Mouse (Mus musculus) hindbrain, embryonic 12.5 days (tissue): ENCODE results near the gene Git1. TPM values are rescaled to one million over a fixed set of nuclear protein-coding genes. Genes with fewer than 3 reads are reported as not detected.

ENCODE experiments used
- ATAC-seq: fragments of 200-750 bp; cut with Nextera tagmentation; 2 replicates; pipeline ENCODE4 v1.8.0; 2017; ENCODE audit warnings: moderate TSS enrichment; ENCODE audit not compliant: low FRiP score
- H3K27ac ChIP-seq: fragments of 300-500 bp; sonication (generic); 2 replicates; pipeline ENCODE4 v1.5.1; 2016; ENCODE audit warnings: mild to moderate bottlenecking
- H3K27me3 ChIP-seq: fragments of 300-500 bp; sonication (generic); 2 replicates; pipeline ENCODE4 v1.6.1; 2016; ENCODE audit warnings: mild to moderate bottlenecking
- H3K36me3 ChIP-seq: fragments of 300-500 bp; sonication (generic); 2 replicates; pipeline ENCODE4 v1.6.1; 2016; ENCODE audit warnings: mild to moderate bottlenecking
- H3K4me1 ChIP-seq: fragments of 300-500 bp; sonication (generic); 2 replicates; pipeline ENCODE4 v1.6.1; 2016
- H3K4me2 ChIP-seq: fragments of 300-500 bp; sonication (generic); replicated peaks from 2 replicates; pipeline ENCODE4 v1.6.1; 2016; ENCODE audit warnings: mild to moderate bottlenecking
- H3K4me3 ChIP-seq: fragments of 300-500 bp; sonication (generic); 2 replicates; pipeline ENCODE4 v1.5.1; 2016; ENCODE audit warnings: mild to moderate bottlenecking
- H3K9ac ChIP-seq: fragments of 300-500 bp; sonication (generic); 2 replicates; pipeline ENCODE4 v1.6.1; 2016; ENCODE audit warnings: mild to moderate bottlenecking, moderate library complexity
- H3K9me3 ChIP-seq: fragments of 300-500 bp; sonication (generic); replicated peaks from 2 replicates; pipeline ENCODE4 v1.6.1; 2016; ENCODE audit warnings: mild to moderate bottlenecking
- WGBS: fragments of 180-500 bp; shearing (Covaris S2); methylation state at CpG from one replicate; pipeline ENCODE4 v1.1.7; 2016; 5-methylcytosine and 5-hydroxymethylcytosine counted together
- polyA plus RNA-seq: library from polyadenylated mRNA; unstranded; fragments of >200 nt; fragmentation: Nextera tagmentation; extraction: Ambion mirVana; gene quantifications from 2 replicates; pipeline ENCODE4 v1.2.1, GENCODE M21; 2016

Git1 gene
- 10.9 and 13.4 TPM in 2 replicates for polyA plus RNA-seq

DNA sequence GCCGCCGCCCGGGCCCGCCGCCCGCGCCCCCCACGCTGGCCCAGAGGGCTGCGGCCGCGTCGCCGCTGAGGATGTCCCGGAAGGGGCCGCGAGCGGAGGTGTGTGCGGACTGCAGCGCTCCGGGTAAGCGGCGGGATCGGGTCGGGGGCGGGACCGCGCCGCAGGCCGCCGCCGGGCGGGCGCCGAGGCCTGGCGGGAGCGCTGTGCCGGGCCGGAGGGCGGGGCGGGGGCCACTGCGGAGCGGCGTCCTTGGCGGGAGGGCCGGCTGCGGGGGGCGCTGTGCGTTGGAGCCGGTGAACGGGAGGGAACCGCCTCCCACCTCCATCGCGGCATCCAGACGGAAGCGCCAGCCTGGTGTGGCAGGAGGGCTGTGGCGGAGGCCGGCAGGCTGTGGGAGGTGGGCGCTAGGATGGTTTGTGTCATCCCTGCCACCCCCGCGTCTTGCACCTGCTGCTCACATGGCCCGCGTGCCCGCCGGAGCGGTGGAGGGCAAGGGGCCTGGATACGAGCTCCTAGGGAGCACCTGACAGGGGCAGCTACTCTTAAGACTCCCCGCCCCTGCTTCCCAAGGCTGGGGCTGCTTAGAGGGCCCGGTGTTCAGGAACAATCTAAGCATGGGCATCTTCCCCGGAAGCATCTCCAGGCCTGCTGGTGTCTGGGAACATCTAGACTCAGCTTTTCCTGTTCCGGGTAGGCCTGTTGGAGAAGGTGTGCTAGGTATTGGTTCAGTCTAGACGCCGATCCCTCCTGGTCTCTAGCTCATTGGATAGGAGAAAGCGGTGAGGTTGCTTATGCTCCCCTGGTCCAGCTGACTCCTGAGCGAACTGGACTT lies at the start of gene Git1:
Gene Git1, plus strand, starts transcription at position 51 of the 832 bp plus-strand sequence.
- 2% methylated on average over 62 of the region's 74 CpGs for WGBS

DNA sequence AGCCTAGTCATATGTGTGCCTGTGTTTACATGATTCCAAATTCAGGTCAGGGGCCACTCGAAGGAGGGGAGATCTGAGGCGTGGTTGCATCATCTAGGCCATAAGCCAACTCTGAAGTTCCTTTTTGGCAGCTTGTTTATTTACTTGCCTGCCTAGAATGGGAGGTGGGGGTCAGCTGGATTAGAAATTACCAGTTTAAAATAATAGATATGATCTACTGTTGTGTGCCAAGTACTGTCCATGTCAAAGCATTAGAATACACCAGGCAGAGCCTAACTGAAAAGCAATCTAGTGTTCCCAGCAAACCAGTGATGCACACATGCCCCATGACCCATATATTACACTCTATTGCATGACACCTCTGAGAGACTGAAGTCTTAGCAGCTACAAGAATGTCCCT lies 48.4 kb upstream of the Git1 start:
- Histone ChIP-seq H3K4me3 (no peak overlapping the region), H3K9ac (no peak overlapping the region), H3K9me3 (no peaks in the 10 kb centered on the region), H3K27ac (no peak overlapping the region), H3K27me3 (no peaks in the 10 kb centered on the region), H3K36me3 (peaks cover 28% of the 10 kb centered on the region), H3K4me1 (no peaks in the 10 kb centered on the region), H3K4me2 (no peak overlapping the region)
- 86% methylated on average over 2 of the region's 2 CpGs for WGBS
- no peak for ATAC-seq

More for the DNA sequence above, at the start of gene Git1:
- Histone ChIP-seq H3K9ac (peak within 1 kb of the TSS; percentile 97), H3K36me3 (peaks cover 3% of the 10 kb centered on the region; the same call in 1 of the 2 replicates), H3K27me3 (no peaks in the 10 kb centered on the region), H3K4me1 (peaks cover 69% of the 10 kb centered on the region), H3K27ac (peak within 1 kb of the TSS; percentile 92), H3K4me3 (peak within 1 kb of the TSS; percentile 97), H3K4me2 (peak within 1 kb of the TSS; percentile 96), H3K9me3 (no peaks in the 10 kb centered on the region)
- ATAC-seq = no peak

DNA sequence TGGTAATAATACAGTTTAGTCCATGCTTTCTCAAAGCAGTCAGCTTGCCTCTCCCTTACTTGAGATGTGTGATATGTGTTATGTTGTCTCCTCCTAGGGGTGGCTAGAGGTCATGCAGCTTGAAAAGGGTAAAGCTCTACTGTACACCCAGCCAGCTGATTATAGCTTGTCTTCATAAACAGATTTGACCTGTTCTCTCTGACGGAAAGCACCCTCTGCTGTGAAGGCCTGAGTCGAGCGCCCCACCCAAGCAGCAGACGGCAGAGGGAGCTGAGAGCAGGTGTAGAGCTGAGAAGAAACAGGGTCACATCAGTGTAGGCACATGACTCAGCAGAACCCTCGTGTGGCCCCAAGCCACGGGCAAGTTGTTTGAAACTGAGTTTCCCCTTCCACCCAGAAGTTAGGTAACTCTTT lies 46.7 kb upstream of the Git1 start:
- Histone ChIP-seq H3K9me3 (no peaks in the 10 kb centered on the region), H3K4me2 (no peak overlapping the region), H3K27me3 (no peaks in the 10 kb centered on the region), H3K4me3 (no peak overlapping the region), H3K4me1 (no peaks in the 10 kb centered on the region), H3K36me3 (peaks cover 21% of the 10 kb centered on the region), H3K9ac (no peak overlapping the region), H3K27ac (no peak overlapping the region)
- no peak for ATAC-seq
- WGBS = 64% methylated on average over 6 of the region's 6 CpGs

DNA sequence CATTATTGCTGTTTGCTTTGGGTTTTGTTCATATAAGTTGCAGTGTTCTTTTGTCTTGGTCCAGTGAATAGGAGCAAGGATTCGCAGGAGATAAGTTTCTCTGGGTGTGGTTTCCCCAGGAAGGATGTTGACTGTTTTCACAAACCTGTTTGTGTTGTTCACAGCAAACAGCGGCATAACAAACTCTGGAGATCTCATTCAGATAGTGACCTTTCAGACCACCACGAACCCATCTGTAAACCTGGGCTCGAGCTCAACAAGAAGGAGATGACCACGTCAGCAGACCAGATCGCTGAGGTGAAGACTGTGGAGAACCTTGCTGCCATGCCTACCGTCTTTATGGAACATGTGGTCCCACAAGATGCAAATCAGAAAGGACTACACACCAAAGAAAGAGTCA lies 44.1 kb upstream of the Git1 start:
- peaks cover 20% of the 10 kb centered on the region for H3K36me3 ChIP-seq
- H3K27ac ChIP-seq = no peak overlapping the region
- H3K4me3 ChIP-seq = no peak overlapping the region
- no peaks in the 10 kb centered on the region for H3K4me1 ChIP-seq
- H3K9ac ChIP-seq = no peak overlapping the region
- WGBS = 93% methylated on average over 7 of the region's 7 CpGs
- H3K4me2 ChIP-seq = no peak overlapping the region
- H3K27me3 ChIP-seq = no peaks in the 10 kb centered on the region
- no peaks in the 10 kb centered on the region for H3K9me3 ChIP-seq
- ATAC-seq = no peak

DNA sequence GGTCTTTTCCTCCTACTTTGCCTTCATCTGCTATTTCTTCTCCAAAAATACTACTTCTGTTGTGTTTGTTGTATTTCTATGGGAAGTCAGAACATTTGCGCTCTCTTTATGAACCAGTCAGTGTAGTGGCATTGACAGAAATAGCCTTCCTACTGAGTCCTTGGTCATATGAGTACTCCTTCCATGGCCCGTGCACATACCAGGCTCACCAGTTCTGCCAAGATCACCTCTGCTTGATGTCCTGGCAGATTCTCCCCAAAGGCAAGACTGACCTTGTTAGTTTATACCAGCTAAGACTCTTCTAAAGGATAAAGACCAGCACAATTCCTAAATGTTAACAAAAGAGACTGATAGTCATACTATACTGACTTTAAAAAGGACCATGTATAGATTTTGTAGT lies 41.7 kb upstream of the Git1 start:
- no peaks in the 10 kb centered on the region for H3K9me3 ChIP-seq

DNA sequence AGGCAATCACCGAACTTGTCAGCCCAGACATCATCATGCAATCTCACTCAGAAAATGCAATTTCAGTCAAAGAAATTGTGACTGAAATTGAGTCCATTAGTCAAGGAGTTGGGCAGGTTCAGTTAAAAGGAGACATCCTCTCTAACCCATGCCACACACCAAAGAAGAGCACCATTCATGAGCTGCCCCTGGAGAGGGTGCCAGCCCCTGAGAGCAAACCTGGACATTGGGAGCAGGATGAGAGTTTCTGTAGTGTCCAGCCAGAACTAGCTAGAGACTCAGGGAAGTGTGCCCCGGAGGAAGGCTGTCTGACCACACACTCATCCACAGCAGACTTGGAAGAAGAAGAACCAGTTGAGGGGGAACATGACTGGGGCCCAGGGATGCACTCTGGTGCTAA lies 40.0 kb upstream of the Git1 start:
- Histone ChIP-seq H3K4me2 (no peak overlapping the region), H3K9ac (no peak overlapping the region), H3K27ac (no peak overlapping the region), H3K36me3 (peaks cover 26% of the 10 kb centered on the region), H3K4me1 (no peaks in the 10 kb centered on the region), H3K9me3 (no peaks in the 10 kb centered on the region), H3K27me3 (no peaks in the 10 kb centered on the region), H3K4me3 (no peak overlapping the region)
- 92% methylated on average over 2 of the region's 2 CpGs for WGBS
- no peak for ATAC-seq

More for the DNA sequence above, 41.7 kb upstream of the Git1 start:
- peaks cover 26% of the 10 kb centered on the region for H3K36me3 ChIP-seq
- H3K27ac ChIP-seq = no peak overlapping the region
- no peak overlapping the region for H3K9ac ChIP-seq
- H3K4me2 ChIP-seq = no peak overlapping the region
- no peaks in the 10 kb centered on the region for H3K27me3 ChIP-seq
- WGBS = 93% methylated on average over 2 of the region's 2 CpGs
- H3K4me3 ChIP-seq = no peak overlapping the region
- ATAC-seq = no peak
- no peaks in the 10 kb centered on the region for H3K4me1 ChIP-seq

DNA sequence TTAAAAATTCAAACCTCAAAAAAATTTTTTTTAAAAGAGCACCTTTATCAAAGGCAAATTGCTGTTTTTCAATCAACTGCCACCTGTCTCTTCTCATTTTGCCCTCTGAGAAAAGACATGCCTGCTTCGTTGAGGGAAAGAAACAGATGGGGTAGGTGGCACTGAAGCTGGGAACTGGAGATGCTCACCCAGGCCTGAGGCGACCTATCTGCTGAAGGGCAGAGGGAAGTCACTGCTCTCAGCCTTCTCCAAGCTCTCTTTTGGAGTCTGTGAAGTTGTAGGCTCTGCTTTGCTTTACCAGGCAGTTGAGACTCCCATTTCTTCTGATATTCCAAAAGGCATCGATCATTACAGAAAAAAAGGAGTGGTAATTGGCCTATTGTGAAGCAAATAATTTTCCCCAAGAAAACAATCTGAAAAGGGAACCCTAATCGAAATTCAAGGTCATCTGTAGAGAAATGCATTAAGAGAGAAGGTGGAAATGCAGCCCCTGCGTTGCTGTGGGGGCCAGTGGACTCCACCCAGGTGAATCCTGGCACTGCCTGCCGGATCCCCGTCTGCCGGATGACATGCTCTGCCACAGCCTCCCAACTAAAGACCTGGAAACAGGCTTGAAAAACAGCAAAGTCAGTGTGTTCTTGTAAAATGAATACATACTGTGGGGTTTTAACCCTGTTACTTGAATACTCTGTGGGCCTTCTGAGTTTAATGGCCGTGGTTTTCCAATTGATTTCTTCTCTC lies 37.4 kb upstream of the Git1 start:
- Histone ChIP-seq H3K4me1 (no peaks in the 10 kb centered on the region), H3K4me3 (no peak overlapping the region), H3K9ac (no peak overlapping the region), H3K9me3 (no peaks in the 10 kb centered on the region), H3K27me3 (peaks cover 11% of the 10 kb centered on the region), H3K27ac (no peak overlapping the region), H3K36me3 (peaks cover 16% of the 10 kb centered on the region), H3K4me2 (no peak overlapping the region)
- WGBS = 89% methylated on average over 9 of the region's 9 CpGs
- no peak for ATAC-seq

DNA sequence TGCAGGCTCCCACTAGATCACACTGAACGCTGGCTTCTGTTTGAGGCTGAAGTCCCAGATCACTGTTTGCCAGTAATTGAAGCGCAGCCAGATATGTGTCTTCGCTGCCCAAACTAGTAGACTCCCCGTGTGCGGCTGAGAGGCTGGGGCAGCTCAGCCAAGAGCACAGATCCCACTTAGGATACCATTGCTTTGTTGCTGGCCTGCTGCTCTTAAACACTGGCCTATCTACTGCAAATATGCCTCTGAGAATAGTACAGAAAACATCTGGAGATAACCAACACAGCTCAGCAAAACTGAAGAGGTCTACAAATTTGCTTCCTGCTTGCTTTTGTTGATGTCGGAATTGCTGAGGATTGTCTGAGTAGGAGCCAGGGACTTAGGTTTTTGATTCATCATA lies 36.5 kb upstream of the Git1 start:
- no peak overlapping the region for H3K27ac ChIP-seq
- WGBS = 88% methylated on average over 6 of the region's 6 CpGs
- ATAC-seq = no peak

DNA sequence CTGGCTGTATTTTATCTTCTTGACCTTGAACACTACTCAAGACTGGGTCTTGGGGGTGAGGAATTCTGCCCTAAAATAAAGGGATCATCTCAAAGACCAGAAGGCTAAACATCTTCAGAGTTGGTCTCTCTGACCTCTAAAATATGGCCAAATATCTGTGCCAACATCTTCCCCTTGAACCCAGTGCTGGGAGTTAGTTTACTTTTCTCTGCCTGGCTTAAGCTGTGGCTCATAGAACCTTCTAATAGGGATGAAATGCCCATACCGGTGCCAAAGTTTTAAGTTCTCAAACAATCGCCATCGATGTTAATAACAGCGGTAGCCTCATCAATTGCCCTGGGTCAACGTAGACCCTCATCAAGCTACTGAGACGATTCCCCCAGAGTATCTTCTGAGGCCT lies 31.5 kb upstream of the Git1 start:
- Histone ChIP-seq H3K4me3 (peak overlapping the region; percentile 54), H3K9me3 (no peaks in the 10 kb centered on the region), H3K27me3 (peaks cover 68% of the 10 kb centered on the region), H3K4me2 (peak overlapping the region; percentile 99), H3K9ac (peak overlapping the region; percentile 64), H3K27ac (no peak overlapping the region), H3K4me1 (peaks cover 13% of the 10 kb centered on the region), H3K36me3 (no peaks in the 10 kb centered on the region)
- WGBS = 2% methylated on average over 6 of the region's 6 CpGs
- ATAC-seq = no peak

More for the DNA sequence above, 36.5 kb upstream of the Git1 start:
- H3K4me2 ChIP-seq = no peak overlapping the region
- H3K36me3 ChIP-seq = peaks cover 16% of the 10 kb centered on the region
- no peak overlapping the region for H3K9ac ChIP-seq
- no peaks in the 10 kb centered on the region for H3K9me3 ChIP-seq
- H3K4me3 ChIP-seq = no peak overlapping the region
- H3K27me3 ChIP-seq = peaks cover 20% of the 10 kb centered on the region
- peaks cover under 1% of the 10 kb centered on the region for H3K4me1 ChIP-seq

DNA sequence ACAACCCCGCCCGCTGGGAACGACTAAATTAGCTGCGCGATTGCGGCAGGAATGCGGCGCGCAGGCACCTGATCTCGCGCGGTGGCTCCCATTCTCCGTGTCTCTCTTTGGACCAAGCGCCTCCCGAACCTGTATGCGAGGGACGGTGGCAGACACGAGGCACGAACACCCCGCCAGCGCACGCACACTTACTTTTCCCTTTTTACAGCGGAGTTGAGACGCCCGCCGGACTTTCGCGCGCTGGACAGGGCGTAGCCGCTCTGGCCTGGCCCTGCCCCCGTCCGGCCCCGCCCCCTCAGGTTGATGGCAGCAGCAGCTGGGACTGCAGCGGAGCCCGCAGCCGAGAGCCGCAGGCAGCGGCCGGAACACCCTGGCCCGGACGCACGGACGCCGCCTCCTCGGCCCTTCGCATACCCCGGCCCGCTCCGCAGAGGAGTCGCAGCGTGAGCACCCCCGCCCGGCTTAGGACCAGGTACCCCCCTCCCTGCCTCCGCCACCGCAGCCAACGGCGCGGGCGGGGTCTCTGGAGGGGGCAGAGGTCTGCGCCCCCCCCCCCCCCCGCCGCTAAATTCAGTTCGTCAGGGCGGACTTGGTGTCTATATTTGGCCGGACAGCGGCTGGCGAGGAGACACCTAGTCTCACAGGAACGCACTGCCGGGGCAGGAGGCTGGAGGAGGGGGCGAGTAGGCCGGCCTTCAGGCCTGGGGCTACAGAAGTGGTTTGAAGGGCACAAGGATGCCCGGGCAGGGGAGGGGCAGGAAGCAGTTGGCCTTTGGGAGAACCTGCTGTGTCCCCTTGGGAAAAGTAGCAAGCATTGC lies 30.9 kb upstream of the Git1 start, which contains the start of gene Coro6:
Gene Coro6, plus strand, starts transcription at position 129 of the 818 bp plus-strand sequence.
- H3K4me3 ChIP-seq = peak within 1 kb of the TSS; percentile 54
- peak; percentile 51; the same call in 1 of the 2 replicates for ATAC-seq
- peaks cover 14% of the 10 kb centered on the region for H3K4me1 ChIP-seq
- peak within 1 kb of the TSS; percentile 99 for H3K4me2 ChIP-seq
- H3K9me3 ChIP-seq = no peaks in the 10 kb centered on the region
- H3K9ac ChIP-seq = peak within 1 kb of the TSS; percentile 64
- H3K27ac ChIP-seq = no peak within 1 kb of the TSS
- under 1% methylated on average over 72 of the region's 73 CpGs for WGBS
- peaks cover 74% of the 10 kb centered on the region for H3K27me3 ChIP-seq
- H3K36me3 ChIP-seq = no peaks in the 10 kb centered on the region

DNA sequence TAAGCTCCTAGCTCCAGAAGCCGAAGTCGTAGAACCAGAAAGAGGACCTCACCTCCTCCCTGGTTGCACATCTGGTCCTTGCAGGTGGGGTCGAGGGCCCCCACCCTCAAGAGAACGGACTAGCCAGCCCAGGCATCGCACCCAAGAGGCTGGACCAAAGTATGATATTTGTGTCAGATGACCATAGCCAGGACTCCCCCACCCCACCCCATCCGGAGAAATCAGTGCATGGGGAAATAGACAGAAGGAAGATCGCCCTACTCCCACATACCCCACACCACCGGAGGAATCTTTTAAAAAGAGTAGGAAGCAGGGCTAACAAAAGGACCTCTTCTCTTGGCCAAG lies 30.3 kb upstream of the Git1 start:
- WGBS = 56% methylated on average over 8 of the region's 8 CpGs
- H3K4me2 ChIP-seq = peak overlapping the region; percentile 99
- peak overlapping the region; percentile 64; the same call in 1 of the 2 replicates for H3K9ac ChIP-seq
- no peaks in the 10 kb centered on the region for H3K9me3 ChIP-seq
- peaks cover 80% of the 10 kb centered on the region for H3K27me3 ChIP-seq
- peak overlapping the region; percentile 54; the same call in 1 of the 2 replicates for H3K4me3 ChIP-seq
- H3K4me1 ChIP-seq = peaks cover 18% of the 10 kb centered on the region
- no peak for ATAC-seq
- no peak overlapping the region for H3K27ac ChIP-seq
- no peaks in the 10 kb centered on the region for H3K36me3 ChIP-seq

DNA sequence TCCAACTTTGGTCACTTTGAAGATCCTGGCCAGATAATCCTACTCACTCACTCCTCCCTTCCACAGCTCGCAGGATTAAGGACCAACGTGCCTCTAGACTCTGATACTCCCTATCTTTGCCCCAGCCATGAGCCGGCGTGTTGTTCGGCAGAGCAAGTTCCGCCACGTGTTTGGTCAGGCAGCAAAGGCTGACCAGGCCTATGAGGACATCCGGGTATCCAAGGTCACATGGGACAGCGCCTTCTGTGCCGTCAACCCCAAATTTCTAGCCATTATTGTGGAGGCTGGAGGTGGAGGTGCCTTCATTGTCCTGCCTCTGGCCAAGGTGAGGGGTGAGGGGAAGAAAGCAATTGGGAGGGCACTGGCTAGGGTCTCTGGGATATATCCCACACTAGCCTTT lies 29.6 kb upstream of the Git1 start:
- no peak overlapping the region for H3K4me3 ChIP-seq
- WGBS = 78% methylated on average over 10 of the region's 10 CpGs
- H3K36me3 ChIP-seq = no peaks in the 10 kb centered on the region
- H3K4me1 ChIP-seq = peaks cover 18% of the 10 kb centered on the region
- H3K9me3 ChIP-seq = no peaks in the 10 kb centered on the region
- no peak overlapping the region for H3K4me2 ChIP-seq
- H3K27ac ChIP-seq = no peak overlapping the region
- H3K27me3 ChIP-seq = peaks cover 84% of the 10 kb centered on the region
- no peak for ATAC-seq
- H3K9ac ChIP-seq = no peak overlapping the region
